Mouse (Mus musculus): ENCODE data around the gene Adam30. TPM values are rescaled to one million over a fixed set of nuclear protein-coding genes. Genes with fewer than 3 reads are reported as not detected.

Adam30 gene
- total RNA-seq, 1 experiment = 0.18 TPM

DNA sequence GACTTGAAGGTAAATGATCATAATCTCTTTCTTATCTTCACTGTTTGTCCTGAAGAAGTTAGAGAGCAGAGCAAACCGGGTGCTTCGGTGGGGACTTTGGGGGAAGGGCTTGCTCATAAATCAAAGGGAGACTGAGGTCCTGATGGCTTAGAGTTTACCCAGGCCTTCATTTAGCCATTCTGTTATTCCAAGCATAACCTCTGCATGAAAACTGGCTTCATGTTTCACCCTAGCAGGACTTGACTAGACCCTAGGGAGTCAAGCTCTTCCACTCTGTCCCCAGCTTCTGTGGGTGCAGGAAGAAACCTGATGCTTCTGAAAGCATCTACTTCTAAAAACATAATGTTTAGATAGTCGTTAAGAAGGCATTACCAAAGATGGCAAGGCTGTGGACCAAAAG lies 46.5 kb downstream of the Adam30 start:
- no peak for DNase-seq (ENCODE audit: low read depth, low spot score)
- H3K4me3 ChIP-seq (ENCODE audit: insufficient read depth in 1 of 2, low read depth in 1 of 2, low read length in 2 of 2, poor library complexity in 1 of 2, severe bottlenecking in 1 of 2) = no peak overlapping the region
- H3K36me3 ChIP-seq (ENCODE audit: control insufficient read depth, insufficient read depth, low read length, poor library complexity, severe bottlenecking) = no peaks in the 10 kb centered on the region
- no peak overlapping the region for H3K27ac ChIP-seq (ENCODE audit: insufficient read depth, low read depth, low read length, poor library complexity, severe bottlenecking)
- H3K4me1 ChIP-seq (ENCODE audit: control insufficient read depth in 2 of 2, insufficient read depth in 2 of 2, low read length in 2 of 2, poor library complexity in 1 of 2) = no peaks in the 10 kb centered on the region
- no peaks in the 10 kb centered on the region for H3K9me3 ChIP-seq (ENCODE audit: control insufficient read depth, insufficient read depth, low read depth, low read length)
- in situ Hi-C loops (cut with MboI; ENCODE audit: low sequenced_read_pairs in 2 of 2, unreplicated experiment in 2 of 2) = no loop called here
- H3K9ac ChIP-seq (ENCODE audit: insufficient read depth, low read depth, low read length, poor library complexity, severe bottlenecking) = no peak overlapping the region
- TF ChIP-seq HCFC1 (IDR thresholded peaks at IDR 0.05; ENCODE audit: borderline replicate concordance, insufficient read depth, low read length) = no peak
- no peak for TF ChIP-seq MAFK (IDR thresholded peaks at IDR 0.05; ENCODE audit: insufficient read depth, low read depth, low read length)
- no peak for TF ChIP-seq ZC3H11A (IDR thresholded peaks at IDR 0.05; ENCODE audit: borderline replicate concordance, low read depth, low read length)
- no peak for TF ChIP-seq ZNF384 (IDR thresholded peaks at IDR 0.05; ENCODE audit: low read depth, low read length)
- no peak for TF ChIP-seq CHD2 (IDR thresholded peaks at IDR 0.05; ENCODE audit: low read depth, low read length)

DNA sequence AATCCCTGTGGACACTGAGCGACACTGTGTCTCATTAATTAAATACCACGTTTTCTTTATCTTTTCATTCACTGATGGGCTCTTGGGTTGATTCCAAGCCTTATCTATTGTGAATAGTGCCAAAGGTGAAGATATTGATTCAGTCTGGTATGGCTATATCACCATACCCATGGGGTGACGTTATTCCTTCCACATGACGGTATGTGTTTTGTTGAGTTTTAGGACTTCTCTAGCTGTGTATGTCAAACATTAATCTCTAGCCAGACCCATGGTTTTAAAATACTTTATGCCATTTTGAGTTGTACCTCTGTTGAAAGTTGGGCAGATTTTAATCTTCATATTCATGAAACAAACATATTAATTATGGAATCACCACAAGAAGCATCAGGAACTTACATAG lies 48.7 kb downstream of the Adam30 start:
- DNase-seq (ENCODE audit: low read depth, low spot score) = no peak
- TF ChIP-seq ZC3H11A (IDR thresholded peaks at IDR 0.05; ENCODE audit: borderline replicate concordance, low read depth, low read length) (no peak), ZNF384 (IDR thresholded peaks at IDR 0.05; ENCODE audit: low read depth, low read length) (no peak), HCFC1 (IDR thresholded peaks at IDR 0.05; ENCODE audit: borderline replicate concordance, insufficient read depth, low read length) (no peak), CHD2 (IDR thresholded peaks at IDR 0.05; ENCODE audit: low read depth, low read length) (no peak), MAFK (IDR thresholded peaks at IDR 0.05; ENCODE audit: insufficient read depth, low read depth, low read length) (no peak)
- Histone ChIP-seq H3K4me3 (ENCODE audit: insufficient read depth in 1 of 2, low read depth in 1 of 2, low read length in 2 of 2, poor library complexity in 1 of 2, severe bottlenecking in 1 of 2) (no peak overlapping the region), H3K27ac (ENCODE audit: insufficient read depth, low read depth, low read length, poor library complexity, severe bottlenecking) (no peak overlapping the region), H3K9me3 (ENCODE audit: control insufficient read depth, insufficient read depth, low read depth, low read length) (no peaks in the 10 kb centered on the region), H3K9ac (ENCODE audit: insufficient read depth, low read depth, low read length, poor library complexity, severe bottlenecking) (no peak overlapping the region), H3K36me3 (ENCODE audit: control insufficient read depth, insufficient read depth, low read length, poor library complexity, severe bottlenecking) (no peaks in the 10 kb centered on the region), H3K4me1 (ENCODE audit: control insufficient read depth in 2 of 2, insufficient read depth in 2 of 2, low read length in 2 of 2, poor library complexity in 1 of 2) (no peaks in the 10 kb centered on the region)
- in situ Hi-C loops (cut with MboI; ENCODE audit: low sequenced_read_pairs in 2 of 2, unreplicated experiment in 2 of 2) = no loop called here

DNA sequence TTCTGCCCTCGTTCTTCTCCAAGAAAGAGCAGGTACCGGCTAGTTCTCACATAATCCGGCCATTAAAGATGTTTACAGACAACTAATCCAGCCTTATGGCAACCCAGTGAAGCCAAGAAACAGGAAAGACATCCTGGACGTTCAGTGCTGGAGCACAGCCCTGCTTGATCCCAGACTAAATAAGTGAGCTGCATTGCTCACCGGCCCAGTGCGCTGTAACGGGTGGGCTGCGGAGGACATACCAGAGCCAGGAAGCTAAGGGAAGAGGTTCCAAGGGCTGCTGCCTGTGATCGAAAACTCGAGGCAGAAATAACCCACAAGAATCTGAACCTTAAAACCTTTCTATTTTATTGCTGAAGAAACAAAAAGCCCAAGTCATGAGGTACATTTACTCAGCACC lies 50.4 kb downstream of the Adam30 start:
- TF ChIP-seq ZNF384 (IDR thresholded peaks at IDR 0.05; ENCODE audit: low read depth, low read length) (no peak), ZC3H11A (IDR thresholded peaks at IDR 0.05; ENCODE audit: borderline replicate concordance, low read depth, low read length) (no peak), CHD2 (IDR thresholded peaks at IDR 0.05; ENCODE audit: low read depth, low read length) (no peak), MAFK (IDR thresholded peaks at IDR 0.05; ENCODE audit: insufficient read depth, low read depth, low read length) (no peak), HCFC1 (IDR thresholded peaks at IDR 0.05; ENCODE audit: borderline replicate concordance, insufficient read depth, low read length) (no peak)
- no peaks in the 10 kb centered on the region for H3K36me3 ChIP-seq (ENCODE audit: control insufficient read depth, insufficient read depth, low read length, poor library complexity, severe bottlenecking)
- H3K4me3 ChIP-seq (ENCODE audit: insufficient read depth in 1 of 2, low read depth in 1 of 2, low read length in 2 of 2, poor library complexity in 1 of 2, severe bottlenecking in 1 of 2) = no peak overlapping the region
- no peak overlapping the region for H3K27ac ChIP-seq (ENCODE audit: insufficient read depth, low read depth, low read length, poor library complexity, severe bottlenecking)
- H3K4me1 ChIP-seq (ENCODE audit: control insufficient read depth in 2 of 2, insufficient read depth in 2 of 2, low read length in 2 of 2, poor library complexity in 1 of 2) = no peaks in the 10 kb centered on the region
- no peak overlapping the region for H3K9ac ChIP-seq (ENCODE audit: insufficient read depth, low read depth, low read length, poor library complexity, severe bottlenecking)
- no peak for DNase-seq (ENCODE audit: low read depth, low spot score)
- no peaks in the 10 kb centered on the region for H3K9me3 ChIP-seq (ENCODE audit: control insufficient read depth, insufficient read depth, low read depth, low read length)
- in situ Hi-C loops (cut with MboI; ENCODE audit: low sequenced_read_pairs in 2 of 2, unreplicated experiment in 2 of 2) = no loop called here

DNA sequence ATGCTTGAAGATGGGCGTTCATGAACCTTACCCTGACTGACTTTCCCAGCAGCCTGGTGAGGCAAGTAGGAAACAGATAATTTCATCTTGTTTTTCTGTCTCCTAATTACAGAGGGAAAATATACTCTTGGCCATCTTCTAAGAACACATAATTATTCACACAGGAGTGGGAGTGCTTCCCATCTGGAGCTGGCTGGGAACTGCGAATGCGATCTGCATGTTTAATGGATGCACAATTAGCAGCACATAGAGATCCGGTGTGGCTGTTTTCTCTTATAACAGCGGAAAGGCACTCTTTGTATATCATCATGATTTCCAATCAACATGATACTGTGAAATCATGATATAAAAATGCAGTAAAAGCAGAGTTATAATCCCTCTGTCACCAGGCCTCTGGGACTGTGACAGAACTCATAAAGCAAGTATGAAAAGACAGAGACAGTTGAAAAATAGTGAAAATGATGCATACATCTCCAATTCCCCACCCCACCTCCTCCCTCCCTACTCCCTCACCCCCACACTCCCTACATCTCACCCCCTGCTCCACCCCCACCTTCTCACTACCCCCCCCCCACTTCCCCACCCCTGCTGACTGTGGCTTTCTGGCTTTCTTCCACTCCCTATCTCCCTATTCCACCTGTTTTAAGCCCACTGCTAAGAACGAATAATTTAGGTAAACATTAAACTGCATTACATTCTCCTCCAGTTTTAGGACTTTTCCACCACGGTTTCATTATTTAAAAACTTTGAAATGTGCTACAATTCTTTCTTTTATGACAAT lies 51.1 kb downstream of the Adam30 start:
- Histone ChIP-seq H3K9me3 (ENCODE audit: control insufficient read depth, insufficient read depth, low read depth, low read length) (no peaks in the 10 kb centered on the region), H3K36me3 (ENCODE audit: control insufficient read depth, insufficient read depth, low read length, poor library complexity, severe bottlenecking) (no peaks in the 10 kb centered on the region), H3K9ac (ENCODE audit: insufficient read depth, low read depth, low read length, poor library complexity, severe bottlenecking) (no peak overlapping the region), H3K27ac (ENCODE audit: insufficient read depth, low read depth, low read length, poor library complexity, severe bottlenecking) (no peak overlapping the region), H3K4me3 (ENCODE audit: insufficient read depth in 1 of 2, low read depth in 1 of 2, low read length in 2 of 2, poor library complexity in 1 of 2, severe bottlenecking in 1 of 2) (no peak overlapping the region), H3K4me1 (ENCODE audit: control insufficient read depth in 2 of 2, insufficient read depth in 2 of 2, low read length in 2 of 2, poor library complexity in 1 of 2) (no peaks in the 10 kb centered on the region)
- TF ChIP-seq MAFK (IDR thresholded peaks at IDR 0.05; ENCODE audit: insufficient read depth, low read depth, low read length) (no peak), HCFC1 (IDR thresholded peaks at IDR 0.05; ENCODE audit: borderline replicate concordance, insufficient read depth, low read length) (no peak), ZC3H11A (IDR thresholded peaks at IDR 0.05; ENCODE audit: borderline replicate concordance, low read depth, low read length) (no peak), CHD2 (IDR thresholded peaks at IDR 0.05; ENCODE audit: low read depth, low read length) (no peak), ZNF384 (IDR thresholded peaks at IDR 0.05; ENCODE audit: low read depth, low read length) (no peak)
- DNase-seq (ENCODE audit: low read depth, low spot score) = no peak
- in situ Hi-C loops (cut with MboI; ENCODE audit: low sequenced_read_pairs in 2 of 2, unreplicated experiment in 2 of 2) = no loop called here

Other genes starting within 250 kb of the Adam30 start
- 41.5 and 54.3 TPM in 2 replicates for gene Notch2, start 147.1 kb upstream of the Adam30 start, total RNA-seq (2012; rRNA removed)
- not detected in 2 replicates for gene Reg4, start 61.5 kb downstream of the Adam30 start, total RNA-seq (2012; rRNA removed)
- gene Hmgcs2, start 119.8 kb downstream of the Adam30 start, total RNA-seq (2012; rRNA removed) = 0.05 TPM in 1 of 2 replicates, not detected in the other
- gene Phgdh, start 179.4 kb downstream of the Adam30 start, total RNA-seq (2012; rRNA removed) = 162 and 206 TPM in 2 replicates
- gene Zfp697, start 221.8 kb downstream of the Adam30 start, total RNA-seq (2012; rRNA removed) = 2.1 and 3.4 TPM in 2 replicates

All from ES-E14 (cell line).